Mouse (Mus musculus) lung, embryonic 15.5 days (tissue): ENCODE data around the gene Fam90a1a. TPM values are rescaled to one million over a fixed set of nuclear protein-coding genes. Genes with fewer than 3 reads are reported as not detected.
"Not testable (repeated sequence)": the region's sequence is repeated elsewhere in the genome, so short reads cannot be mapped to it uniquely, and the experiment has no call there.

Source experiments
- ATAC-seq: fragments of 200-750 bp; cut with Nextera tagmentation; 2 replicates; pipeline ENCODE4 v1.8.0; 2017; ENCODE audit warnings: moderate number of reproducible peaks, borderline replicate concordance; ENCODE audit not compliant: low FRiP score, low TSS enrichment; ENCODE audit errors: extremely low read depth
- H3K27ac ChIP-seq: fragments of 300-500 bp; sonication (generic); 2 replicates; pipeline ENCODE4 v1.5.1; 2015; ENCODE audit warnings: moderate library complexity, mild to moderate bottlenecking, inconsistent platforms
- H3K27me3 ChIP-seq: fragments of 300-500 bp; sonication (generic); 2 replicates; pipeline ENCODE4 v1.6.1; 2015; ENCODE audit warnings: inconsistent platforms
- H3K36me3 ChIP-seq: fragments of 300-500 bp; sonication (generic); 2 replicates; pipeline ENCODE4 v1.6.1; 2015; ENCODE audit warnings: inconsistent platforms
- H3K4me1 ChIP-seq: fragments of 300-500 bp; sonication (generic); 2 replicates; pipeline ENCODE4 v1.6.1; 2015; ENCODE audit warnings: inconsistent platforms
- H3K4me2 ChIP-seq: fragments of 300-500 bp; sonication (generic); 2 replicates; pipeline ENCODE4 v1.6.1; 2015; ENCODE audit warnings: inconsistent platforms, mild to moderate bottlenecking, moderate library complexity
- H3K4me3 ChIP-seq: fragments of 300-500 bp; sonication (generic); 2 replicates; pipeline ENCODE4 v1.5.1; 2015; ENCODE audit warnings: mild to moderate bottlenecking, inconsistent platforms
- H3K9ac ChIP-seq: fragments of 300-500 bp; sonication (generic); 2 replicates; pipeline ENCODE4 v1.6.1; 2015; ENCODE audit warnings: inconsistent platforms
- H3K9me3 ChIP-seq: fragments of 300-500 bp; sonication (generic); 2 replicates; pipeline ENCODE4 v1.6.1; 2016; ENCODE audit warnings: inconsistent platforms
- WGBS: fragments of 180-500 bp; shearing (Covaris S2); methylation state at CpG from one replicate; pipeline ENCODE4 v1.1.7; 2015; 5-methylcytosine and 5-hydroxymethylcytosine counted together
- polyA plus RNA-seq: library from polyadenylated mRNA; unstranded; fragments of >200 nt; fragmentation: Nextera tagmentation; extraction: Ambion mirVana; gene quantifications from 2 replicates; pipeline ENCODE4 v1.2.1, GENCODE M21; 2015

Gene Fam90a1a
- not detected in 2 replicates for polyA plus RNA-seq

- Histone ChIP-seq H3K4me3 (no peak within 1 kb of the TSS), H3K27me3 (no peaks in the 10 kb centered on the region), H3K4me2 (no peak within 1 kb of the TSS), H3K9ac (no peak within 1 kb of the TSS), H3K27ac (no peak within 1 kb of the TSS), H3K36me3 (no peaks in the 10 kb centered on the region), H3K4me1 (no peaks in the 10 kb centered on the region), H3K9me3 (no peaks in the 10 kb centered on the region)
- no peak for ATAC-seq
- WGBS: 80% methylated on average over 2 of the region's 2 CpGs
Measured at GRCm38 (mm10) chr8:21958414-21958813, at the start of gene Fam90a1a. Fam90a1a (plus strand) TSS chr8:21958714.

GRCm38 (mm10) chr8:21911931-21912330 lies 46.6 kb upstream of the Fam90a1a start:
- Histone ChIP-seq H3K27me3 (no peaks in the 10 kb centered on the region), H3K9ac (no peak overlapping the region), H3K9me3 (no peaks in the 10 kb centered on the region), H3K4me1 (no peaks in the 10 kb centered on the region), H3K27ac (no peak overlapping the region), H3K4me2 (no peak overlapping the region), H3K36me3 (no peaks in the 10 kb centered on the region), H3K4me3 (no peak overlapping the region)
- ATAC-seq: no peak
- WGBS: 19% methylated on average over 1 of the region's 1 CpGs

GRCm38 (mm10) chr8:21912554-21912953 lies 46.0 kb upstream of the Fam90a1a start:
- Histone ChIP-seq H3K27me3 (no peaks in the 10 kb centered on the region), H3K9me3 (no peaks in the 10 kb centered on the region), H3K9ac (no peak overlapping the region), H3K36me3 (no peaks in the 10 kb centered on the region), H3K4me3 (no peak overlapping the region), H3K27ac (no peak overlapping the region), H3K4me2 (no peak overlapping the region), H3K4me1 (no peaks in the 10 kb centered on the region)
- 25% methylated on average over 2 of the region's 2 CpGs for WGBS
- no peak for ATAC-seq

GRCm38 (mm10) chr8:21915625-21916024 lies 42.9 kb upstream of the Fam90a1a start:
- H3K9ac ChIP-seq: no peak overlapping the region
- WGBS: 74% methylated on average over 3 of the region's 3 CpGs
- H3K4me3 ChIP-seq: no peak overlapping the region
- H3K4me1 ChIP-seq: no peaks in the 10 kb centered on the region
- H3K9me3 ChIP-seq: no peaks in the 10 kb centered on the region
- H3K36me3 ChIP-seq: no peaks in the 10 kb centered on the region
- no peaks in the 10 kb centered on the region for H3K27me3 ChIP-seq
- H3K4me2 ChIP-seq: no peak overlapping the region
- H3K27ac ChIP-seq: no peak overlapping the region
- no peak for ATAC-seq

GRCm38 (mm10) chr8:21930754-21931153 lies 27.8 kb upstream of the Fam90a1a start:
- not testable (repeated sequence) for H3K27me3 ChIP-seq, H3K9me3 ChIP-seq, H3K4me1 ChIP-seq, H3K4me2 ChIP-seq, H3K36me3 ChIP-seq, H3K27ac ChIP-seq, ATAC-seq, H3K4me3 ChIP-seq, H3K9ac ChIP-seq
- WGBS: 80% methylated on average over 3 of the region's 3 CpGs

GRCm38 (mm10) chr8:21932610-21933009 lies 25.9 kb upstream of the Fam90a1a start, which contains the start of gene Defb15:
Defb15 (minus strand) TSS chr8:21932710.
- Histone ChIP-seq H3K4me3 (no peak within 1 kb of the TSS), H3K27ac (no peak within 1 kb of the TSS), H3K27me3 (no peaks in the 10 kb centered on the region), H3K9ac (no peak within 1 kb of the TSS), H3K36me3 (no peaks in the 10 kb centered on the region), H3K4me1 (no peaks in the 10 kb centered on the region), H3K4me2 (no peak within 1 kb of the TSS), H3K9me3 (no peaks in the 10 kb centered on the region)
- WGBS: 86% methylated on average over 6 of the region's 6 CpGs
- ATAC-seq: no peak

GRCm38 (mm10) chr8:21938052-21938451 lies 20.5 kb upstream of the Fam90a1a start, which contains the start of gene Defb35:
Defb35 (plus strand) TSS chr8:21938352.
- not testable (repeated sequence) for H3K4me1 ChIP-seq, H3K9ac ChIP-seq, ATAC-seq, H3K27ac ChIP-seq, H3K4me3 ChIP-seq, H3K9me3 ChIP-seq, H3K36me3 ChIP-seq, H3K4me2 ChIP-seq, H3K27me3 ChIP-seq
- WGBS: 72% methylated on average over 4 of the region's 4 CpGs

GRCm38 (mm10) chr8:21946462-21946861 lies 12.1 kb upstream of the Fam90a1a start, which contains the start of gene Defb13:
Defb13 (plus strand) TSS chr8:21946762.
- no peak within 1 kb of the TSS for H3K9ac ChIP-seq
- no peaks in the 10 kb centered on the region for H3K4me1 ChIP-seq
- H3K9me3 ChIP-seq: no peaks in the 10 kb centered on the region
- no peak within 1 kb of the TSS for H3K4me3 ChIP-seq
- no peaks in the 10 kb centered on the region for H3K27me3 ChIP-seq
- no peaks in the 10 kb centered on the region for H3K36me3 ChIP-seq
- H3K4me2 ChIP-seq: no peak within 1 kb of the TSS
- WGBS: 82% methylated on average over 6 of the region's 6 CpGs
- no peak within 1 kb of the TSS for H3K27ac ChIP-seq
- ATAC-seq: no peak

GRCm38 (mm10) chr8:21947311-21948017 lies 11.1 kb upstream of the Fam90a1a start:
- Histone ChIP-seq H3K4me2 (no peak overlapping the region), H3K9me3 (no peaks in the 10 kb centered on the region), H3K4me1 (no peaks in the 10 kb centered on the region), H3K27ac (no peak overlapping the region), H3K4me3 (no peak overlapping the region), H3K36me3 (no peaks in the 10 kb centered on the region), H3K9ac (no peak overlapping the region), H3K27me3 (no peaks in the 10 kb centered on the region)
- 59% methylated on average over 9 of the region's 9 CpGs for WGBS
- no peak for ATAC-seq

- Histone ChIP-seq H3K36me3 (no peaks in the 10 kb centered on the region), H3K27ac (no peak overlapping the region), H3K9me3 (no peaks in the 10 kb centered on the region), H3K4me3 (no peak overlapping the region), H3K9ac (no peak overlapping the region), H3K27me3 (no peaks in the 10 kb centered on the region), H3K4me1 (no peaks in the 10 kb centered on the region), H3K4me2 (no peak overlapping the region)
- WGBS: 5% methylated on average over 9 of the region's 9 CpGs
- ATAC-seq: no peak
Measured at GRCm38 (mm10) chr8:21955321-21955720, 3.2 kb upstream of the Fam90a1a start.

GRCm38 (mm10) chr8:21956336-21956735 lies 2.2 kb upstream of the Fam90a1a start:
- Histone ChIP-seq H3K27me3 (no peaks in the 10 kb centered on the region), H3K4me2 (no peak overlapping the region), H3K27ac (no peak overlapping the region), H3K9ac (no peak overlapping the region), H3K9me3 (no peaks in the 10 kb centered on the region), H3K4me1 (no peaks in the 10 kb centered on the region), H3K4me3 (no peak overlapping the region), H3K36me3 (no peaks in the 10 kb centered on the region)
- ATAC-seq: no peak
- 80% methylated on average over 3 of the region's 3 CpGs for WGBS

GRCm38 (mm10) chr8:21966646-21967045 lies 8.1 kb downstream of the Fam90a1a start:
- no peaks in the 10 kb centered on the region for H3K9me3 ChIP-seq
- H3K27ac ChIP-seq: no peak overlapping the region
- no peaks in the 10 kb centered on the region for H3K36me3 ChIP-seq
- 68% methylated on average over 1 of the region's 1 CpGs for WGBS
- H3K4me1 ChIP-seq: no peaks in the 10 kb centered on the region
- H3K9ac ChIP-seq: no peak overlapping the region
- H3K27me3 ChIP-seq: no peaks in the 10 kb centered on the region
- ATAC-seq: no peak
- no peak overlapping the region for H3K4me3 ChIP-seq
- H3K4me2 ChIP-seq: no peak overlapping the region
